Mouse (Mus musculus) myocyte (in vitro differentiated cells): ENCODE measurements at regions not wholly inside any gene's neighbourhood (a gene's known extent, or its start where the extent isn't known, plus 50 kb on each side); places are given as distances from the start of the nearest gene placed in this dataset.

Experiments
- H3K27me3 ChIP-seq: one replicate; pipeline ENCODE4 v1.6.1; 2011; ENCODE audit not compliant: control insufficient read depth, insufficient read depth, insufficient read length
- H3K36me3 ChIP-seq: one replicate; pipeline ENCODE4 v1.6.1; 2011; ENCODE audit not compliant: control insufficient read depth, insufficient read depth
- H3K4me2 ChIP-seq: one replicate; pipeline ENCODE4 v1.6.1; 2011; ENCODE audit warnings: low read depth, control low read depth
- H3K4me3 ChIP-seq: one replicate; pipeline ENCODE4 v1.5.1; 2011; ENCODE audit warnings: mild to moderate bottlenecking, control low read depth, moderate library complexity
- H3K79me2 ChIP-seq: one replicate; pipeline ENCODE4 v1.6.1; 2011; ENCODE audit not compliant: control insufficient read depth, insufficient read depth
- H3ac ChIP-seq: one replicate; pipeline ENCODE4 v1.6.1; 2011; ENCODE audit not compliant: control insufficient read depth, insufficient read length
- CEBPB ChIP-seq: IDR thresholded peaks from 2 replicates; pipeline ENCODE4 v1.6.1; 2011; ENCODE audit warnings: mild to moderate bottlenecking, moderate library complexity; ENCODE audit not compliant: poor library complexity, insufficient read depth, severe bottlenecking
- E2F4 ChIP-seq: IDR thresholded peaks from one replicate; pipeline ENCODE4 v1.6.1; 2011; ENCODE audit warnings: mild to moderate bottlenecking, control low read depth, moderate library complexity; ENCODE audit not compliant: insufficient read depth
- MAX ChIP-seq: IDR thresholded peaks from one replicate; pipeline ENCODE4 v1.6.1; 2011; ENCODE audit warnings: low read depth, mild to moderate bottlenecking, control low read depth
- MYOD1 ChIP-seq, 3 experiments: IDR thresholded peaks; one replicate each; pipeline ENCODE4 v1.6.1; 2011; ENCODE audit warnings: control low read depth in 2 of 3, low read depth in 2 of 3, mild to moderate bottlenecking in 2 of 3, moderate library complexity in 1 of 3; ENCODE audit not compliant: insufficient read length in 2 of 3, control insufficient read depth in 1 of 3
- MYOG ChIP-seq, 3 experiments: IDR thresholded peaks; one replicate each; pipeline ENCODE4 v1.6.1; 2011; ENCODE audit warnings: control low read depth in 2 of 3, low read depth in 2 of 3, mild to moderate bottlenecking in 2 of 3; ENCODE audit not compliant: insufficient read length in 2 of 3, control insufficient read depth in 1 of 3, insufficient read depth in 1 of 3
- POLR2A ChIP-seq: IDR thresholded peaks from one replicate; pipeline ENCODE4 v1.6.1; 2011; ENCODE audit warnings: low read depth, mild to moderate bottlenecking, control low read depth, moderate library complexity; ENCODE audit not compliant: insufficient read length
- POLR2AphosphoS2 ChIP-seq: IDR thresholded peaks from one replicate; pipeline ENCODE4 v1.6.1; 2011; ENCODE audit warnings: low read depth, control low read depth; ENCODE audit not compliant: insufficient read length
- REST ChIP-seq: IDR thresholded peaks from one replicate; pipeline ENCODE4 v1.6.1; 2011; ENCODE audit warnings: mild to moderate bottlenecking, control low read depth, moderate library complexity; ENCODE audit not compliant: insufficient read depth, insufficient read length
- SRF ChIP-seq: IDR thresholded peaks from one replicate; pipeline ENCODE4 v1.6.1; 2011; ENCODE audit warnings: low read depth; ENCODE audit not compliant: control insufficient read depth, insufficient read length
- TCF12 ChIP-seq: IDR thresholded peaks from one replicate; pipeline ENCODE4 v1.6.1; 2011; ENCODE audit warnings: mild to moderate bottlenecking, control low read depth; ENCODE audit not compliant: poor library complexity, insufficient read depth, severe bottlenecking
- TCF3 ChIP-seq: IDR thresholded peaks from one replicate; pipeline ENCODE4 v1.6.1; 2011; ENCODE audit warnings: low read depth, control low read depth; ENCODE audit not compliant: insufficient read length
- USF1 ChIP-seq: IDR thresholded peaks from one replicate; pipeline ENCODE4 v1.6.1; 2011; ENCODE audit warnings: low read depth, mild to moderate bottlenecking, control low read depth, moderate library complexity

GRCm38 (mm10) chr9:30848249-30848648, 74.0 kb downstream of the Adamts15 start:
- Histone ChIP-seq H3K4me2 (no peak overlapping the region), H3K27me3 (no peaks in the 10 kb centered on the region), H3K79me2 (no peaks in the 10 kb centered on the region), H3K36me3 (no peaks in the 10 kb centered on the region), H3ac (no peak overlapping the region), H3K4me3 (no peak overlapping the region)
- TF ChIP-seq MYOD1 (IDR thresholded peaks at IDR 0.05; ENCODE audit: control insufficient read depth in 1 of 3, insufficient read length in 2 of 3, low read depth in 2 of 3), result no peak
- TF ChIP-seq TCF12, result no peak
- no peak for TF ChIP-seq E2F4
- no peak for TF ChIP-seq MYOG (IDR thresholded peaks at IDR 0.05; ENCODE audit: control insufficient read depth in 1 of 3, insufficient read depth in 1 of 3, insufficient read length in 2 of 3, low read depth in 2 of 3)
- TF ChIP-seq USF1, result no peak
- TF ChIP-seq TCF3, result no peak
- TF ChIP-seq POLR2A, result no peak
- TF ChIP-seq REST, result no peak
- TF ChIP-seq MAX, result no peak
- no peak for TF ChIP-seq POLR2AphosphoS2
- no peak for TF ChIP-seq CEBPB
- TF ChIP-seq SRF, result no peak

GRCm38 (mm10) chr9:30845609-30846290, 76.5 kb downstream of the Adamts15 start:
- H3K4me2 ChIP-seq, result no peak overlapping the region
- no peak overlapping the region for H3ac ChIP-seq
- H3K79me2 ChIP-seq, result no peaks in the 10 kb centered on the region
- H3K27me3 ChIP-seq, result no peaks in the 10 kb centered on the region
- TF ChIP-seq POLR2A, result no peak
- TF ChIP-seq TCF12, result no peak
- TF ChIP-seq REST, result no peak
- TF ChIP-seq SRF, result no peak
- TF ChIP-seq MYOG (IDR thresholded peaks at IDR 0.05; ENCODE audit: control insufficient read depth in 1 of 3, insufficient read depth in 1 of 3, insufficient read length in 2 of 3, low read depth in 2 of 3), result no peak
- no peak for TF ChIP-seq TCF3
- TF ChIP-seq POLR2AphosphoS2, result no peak
- no peaks in the 10 kb centered on the region for H3K36me3 ChIP-seq
- no peak overlapping the region for H3K4me3 ChIP-seq

GRCm38 (mm10) chr9:30844079-30844563, 78.1 kb downstream of the Adamts15 start:
- Histone ChIP-seq H3K27me3 (no peaks in the 10 kb centered on the region), H3K36me3 (no peaks in the 10 kb centered on the region), H3K79me2 (no peaks in the 10 kb centered on the region), H3K4me2 (no peak overlapping the region), H3ac (no peak overlapping the region), H3K4me3 (no peak overlapping the region)
- no peak for TF ChIP-seq MAX
- TF ChIP-seq POLR2A, result no peak
- TF ChIP-seq USF1, result no peak
- TF ChIP-seq E2F4, result no peak
- no peak for TF ChIP-seq POLR2AphosphoS2
- TF ChIP-seq MYOG (IDR thresholded peaks at IDR 0.05; ENCODE audit: control insufficient read depth in 1 of 3, insufficient read depth in 1 of 3, insufficient read length in 2 of 3, low read depth in 2 of 3), result no peak
- TF ChIP-seq MYOD1 (IDR thresholded peaks at IDR 0.05; ENCODE audit: control insufficient read depth in 1 of 3, insufficient read length in 2 of 3, low read depth in 2 of 3), result no peak
- no peak for TF ChIP-seq REST

- Histone ChIP-seq H3K79me2 (no peaks in the 10 kb centered on the region), H3ac (no peak overlapping the region), H3K4me3 (no peak overlapping the region), H3K4me2 (no peak overlapping the region), H3K36me3 (no peaks in the 10 kb centered on the region), H3K27me3 (no peaks in the 10 kb centered on the region)
- TF ChIP-seq TCF12, result no peak
- TF ChIP-seq TCF3, result no peak
These were observed 87.3 kb downstream of the Adamts15 start for GRCm38 (mm10) chr9:30834908-30835307.

GRCm38 (mm10) chr9:30834565-30834905, 87.7 kb downstream of the Adamts15 start:
- Histone ChIP-seq H3K4me3 (no peak overlapping the region), H3K27me3 (no peaks in the 10 kb centered on the region), H3K4me2 (no peak overlapping the region), H3K79me2 (no peaks in the 10 kb centered on the region), H3K36me3 (no peaks in the 10 kb centered on the region), H3ac (no peak overlapping the region)
- no peak for TF ChIP-seq E2F4
- TF ChIP-seq MAX, result no peak
- TF ChIP-seq TCF12, result no peak
- TF ChIP-seq MYOG (IDR thresholded peaks at IDR 0.05; ENCODE audit: control insufficient read depth in 1 of 3, insufficient read depth in 1 of 3, insufficient read length in 2 of 3, low read depth in 2 of 3), result no peak
- no peak for TF ChIP-seq USF1
- TF ChIP-seq REST, result no peak
- no peak for TF ChIP-seq POLR2AphosphoS2
- no peak for TF ChIP-seq SRF
- no peak for TF ChIP-seq POLR2A
- TF ChIP-seq CEBPB, result no peak
- no peak for TF ChIP-seq MYOD1 (IDR thresholded peaks at IDR 0.05; ENCODE audit: control insufficient read depth in 1 of 3, insufficient read length in 2 of 3, low read depth in 2 of 3)
- TF ChIP-seq TCF3, result no peak
